Mouse (Mus musculus): Measurements from ENCODE around the gene Kcnh5.

- no peak for TF ChIP-seq EP300 (IDR thresholded peaks at IDR 0.05; ENCODE audit: insufficient read depth, low read depth, low read length)
- TF ChIP-seq CTCF (IDR thresholded peaks at IDR 0.05): no peak
Observed at GRCm38 (mm10) chr12:74850323-74850722, 326.8 kb downstream of the Kcnh5 start.
